Mouse (Mus musculus) liver, embryonic 11.5 days (tissue): ENCODE results near the gene Tfrc. TPM values are rescaled to one million over a fixed set of nuclear protein-coding genes. Genes with fewer than 3 reads are reported as not detected.
"Not testable (repeated sequence)": the region's sequence is repeated elsewhere in the genome, so short reads cannot be mapped to it uniquely, and the experiment has no call there.

Experiments
- ATAC-seq: fragments of 200-750 bp; cut with Nextera tagmentation; replicated peaks from 2 replicates; pipeline ENCODE4 v1.8.0; 2017; ENCODE audit warnings: moderate number of reproducible peaks, mild to moderate bottlenecking, moderate TSS enrichment, moderate library complexity; ENCODE audit not compliant: low FRiP score
- DNase-seq: peaks from one replicate; pipeline ENCODE4 v3.0.0-alpha.2; 2017; ENCODE audit warnings: low spot score
- H3K27ac ChIP-seq: fragments of 300-500 bp; sonication (generic); 2 replicates; pipeline ENCODE4 v1.5.1; 2014; ENCODE audit warnings: mild to moderate bottlenecking, low read depth, low read length, control low read depth
- H3K27me3 ChIP-seq: fragments of 300-500 bp; sonication (generic); replicated peaks from 2 replicates; pipeline ENCODE4 v1.6.1; 2014; ENCODE audit warnings: low read length, mixed read lengths; ENCODE audit not compliant: control insufficient read depth, insufficient read depth
- H3K36me3 ChIP-seq: fragments of 300-500 bp; sonication (generic); 2 replicates; pipeline ENCODE4 v1.6.1; 2014; ENCODE audit warnings: mild to moderate bottlenecking, low read length, moderate library complexity, mixed read lengths; ENCODE audit not compliant: control insufficient read depth, insufficient read depth
- H3K4me1 ChIP-seq: fragments of 300-500 bp; sonication (generic); replicated peaks from 2 replicates; pipeline ENCODE4 v1.6.1; 2014; ENCODE audit warnings: low read length, mixed read lengths; ENCODE audit not compliant: control insufficient read depth, insufficient read depth
- H3K4me2 ChIP-seq: fragments of 300-500 bp; sonication (generic); 2 replicates; pipeline ENCODE4 v1.6.1; 2014; ENCODE audit warnings: mild to moderate bottlenecking, control low read depth, moderate library complexity
- H3K4me3 ChIP-seq: fragments of 300-500 bp; sonication (generic); 2 replicates; pipeline ENCODE4 v1.5.1; 2014; ENCODE audit warnings: low read depth, low read length, control low read depth
- H3K9ac ChIP-seq: fragments of 300-500 bp; sonication (generic); 2 replicates; pipeline ENCODE4 v1.6.1; 2014; ENCODE audit warnings: low read depth, low read length, control low read depth
- H3K9me3 ChIP-seq: fragments of 300-500 bp; sonication (generic); 2 replicates; pipeline ENCODE4 v1.6.1; 2016; ENCODE audit warnings: low read length, inconsistent platforms, mixed read lengths; ENCODE audit not compliant: control insufficient read depth
- WGBS: fragments of 180-500 bp; shearing (Covaris S2); extraction: QIAGEN DNeasy Blood & Tissue Kit; methylation state at CpG from one replicate; pipeline ENCODE4 v1.1.7; 2014; 5-methylcytosine and 5-hydroxymethylcytosine counted together
- polyA plus RNA-seq: library from polyadenylated mRNA; unstranded; fragments of >200 nt; fragmentation: Nextera tagmentation; extraction: Ambion mirVana; gene quantifications from 2 replicates; pipeline ENCODE4 v1.2.1, GENCODE M21; 2014

Tfrc gene
- polyA plus RNA-seq, 1 experiment from 2014 or later: 220 TPM

DNA sequence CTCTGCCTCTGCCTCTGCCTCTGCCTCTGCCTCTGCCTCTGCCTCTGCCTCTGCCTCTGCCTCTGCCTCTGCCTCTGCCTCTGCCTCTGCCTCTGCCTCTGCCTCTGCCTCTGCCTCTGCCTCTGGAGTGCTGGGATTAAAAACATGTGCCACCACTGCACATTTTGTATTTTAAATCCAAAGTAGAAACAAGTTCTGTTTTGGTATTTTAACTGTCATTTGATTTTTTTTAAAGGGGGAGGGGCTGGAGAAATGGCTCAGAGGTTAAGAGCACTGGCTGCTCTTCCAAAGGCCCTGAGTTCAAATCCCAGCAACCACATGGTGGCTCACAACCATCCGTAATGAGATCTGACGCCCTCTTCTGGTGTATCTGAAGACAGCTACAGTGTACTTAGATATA is 32.0 kb downstream of the Tfrc start:
- H3K9me3 ChIP-seq, H3K4me3 ChIP-seq, DNase-seq, ATAC-seq, H3K36me3 ChIP-seq, H3K27ac ChIP-seq, H3K4me2 ChIP-seq, H3K9ac ChIP-seq, H3K27me3 ChIP-seq: not testable (repeated sequence)
- H3K4me1 ChIP-seq: peaks cover 22% of the 10 kb centered on the region
- 46% methylated on average over 2 of the region's 2 CpGs for WGBS

DNA sequence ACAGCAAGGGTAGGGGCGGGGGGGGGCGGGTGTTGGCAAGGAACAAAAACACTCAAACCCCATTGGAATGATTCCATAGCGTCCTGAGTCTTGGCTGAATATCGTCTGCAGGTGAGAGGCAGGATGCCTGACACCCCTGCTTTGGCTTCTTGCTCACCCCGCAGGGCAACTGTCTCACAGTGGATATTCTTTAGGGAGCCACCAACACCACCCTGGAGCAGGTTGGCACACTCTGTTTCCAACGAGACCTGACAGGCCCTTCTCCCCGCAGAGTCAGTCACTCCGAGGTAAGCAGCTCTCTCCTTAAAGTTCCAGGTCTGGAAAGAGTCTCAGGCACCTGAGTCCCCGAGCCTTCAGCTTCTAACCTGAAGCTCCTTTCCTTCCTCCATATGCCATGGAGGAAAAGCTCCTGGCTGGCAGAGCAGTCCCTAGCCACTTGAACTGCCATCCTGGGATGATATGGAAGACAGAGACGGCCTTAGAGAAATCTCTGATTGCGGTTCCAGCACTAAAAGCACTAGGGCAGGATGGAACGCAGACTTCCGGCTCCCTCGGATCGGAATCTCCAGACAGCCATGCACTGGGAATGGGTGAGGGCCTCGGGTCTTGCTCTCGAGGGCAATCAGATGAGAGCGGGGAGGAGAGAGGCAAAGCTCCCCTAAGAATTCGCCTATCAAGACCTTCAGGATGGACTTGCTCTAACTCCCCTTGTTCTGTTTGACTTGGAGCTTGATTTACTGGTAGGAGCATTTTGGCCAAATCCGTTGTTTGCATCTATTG is 32.9 kb downstream of the Tfrc start:
- ATAC-seq (no peak), DNase-seq (no peak)
- 65% methylated on average over 19 of the region's 20 CpGs for WGBS

DNA sequence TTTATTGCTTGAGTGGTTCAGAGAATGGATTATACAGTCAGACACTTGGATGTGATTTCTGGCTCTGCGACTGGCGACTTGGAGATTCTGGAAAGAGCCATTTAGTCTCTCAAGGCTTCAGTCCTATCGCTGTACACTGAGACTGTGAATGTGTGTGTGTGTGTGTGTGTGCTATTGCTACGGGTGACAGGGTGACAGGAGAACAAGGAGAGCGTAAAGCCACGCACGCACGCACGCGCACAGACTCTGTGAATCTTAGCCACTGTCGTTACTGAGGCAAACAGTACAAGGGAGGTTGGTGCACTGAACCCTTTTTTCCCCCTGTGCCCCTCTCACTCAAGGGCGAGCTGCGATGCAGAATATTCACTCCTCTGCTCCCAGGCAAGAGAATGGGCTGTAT is 33.6 kb downstream of the Tfrc start:
- no peak overlapping the region for H3K4me2 ChIP-seq
- no peak overlapping the region for H3K27ac ChIP-seq
- H3K36me3 ChIP-seq: no peaks in the 10 kb centered on the region
- WGBS: 74% methylated on average over 13 of the region's 13 CpGs
- H3K27me3 ChIP-seq: no peaks in the 10 kb centered on the region
- H3K9ac ChIP-seq: no peak overlapping the region
- ATAC-seq (no peak), DNase-seq (no peak)
- H3K4me3 ChIP-seq: no peak overlapping the region
- no peaks in the 10 kb centered on the region for H3K9me3 ChIP-seq
- H3K4me1 ChIP-seq: peaks cover 30% of the 10 kb centered on the region

More for the DNA sequence above, 32.9 kb downstream of the Tfrc start:
- H3K9ac ChIP-seq: no peak overlapping the region
- no peaks in the 10 kb centered on the region for H3K36me3 ChIP-seq
- H3K4me2 ChIP-seq: no peak overlapping the region
- H3K9me3 ChIP-seq: no peaks in the 10 kb centered on the region
- no peak overlapping the region for H3K4me3 ChIP-seq
- no peak overlapping the region for H3K27ac ChIP-seq
- H3K27me3 ChIP-seq: no peaks in the 10 kb centered on the region
- H3K4me1 ChIP-seq: peaks cover 30% of the 10 kb centered on the region

DNA sequence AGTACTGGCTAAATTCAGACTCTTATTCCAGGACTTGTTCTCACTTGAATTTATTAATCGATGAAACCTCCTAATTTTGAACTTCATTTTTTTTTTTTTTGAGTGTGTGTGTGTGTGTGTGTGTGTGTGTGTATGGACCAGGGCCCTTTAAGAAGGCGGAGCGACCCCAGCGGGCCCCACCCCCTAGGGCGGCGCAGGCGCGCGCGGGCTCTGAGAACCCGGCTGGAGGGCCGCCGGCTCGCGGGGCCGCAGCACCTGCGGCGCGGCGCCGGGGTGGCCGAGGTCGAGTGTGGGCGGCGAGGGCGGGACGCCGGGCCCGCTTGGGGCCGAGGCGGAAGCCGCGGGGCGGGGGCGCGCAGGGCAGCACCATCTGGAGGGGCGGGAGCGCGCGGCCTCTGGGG is 34.9 kb downstream of the Tfrc start, which contains the start of gene Tnk2:
Gene Tnk2, plus strand, starts transcription at position 214 of the 401 bp plus-strand sequence.
- DNase-seq: peak; percentile 82
- peak; percentile 86 for ATAC-seq
- no peaks in the 10 kb centered on the region for H3K27me3 ChIP-seq
- H3K9ac ChIP-seq: peak within 1 kb of the TSS; percentile 86
- peak within 1 kb of the TSS; percentile 83 for H3K27ac ChIP-seq
- no peaks in the 10 kb centered on the region for H3K36me3 ChIP-seq
- peak within 1 kb of the TSS; percentile 93 for H3K4me3 ChIP-seq
- H3K4me2 ChIP-seq: peak within 1 kb of the TSS; percentile 82
- H3K4me1 ChIP-seq: peaks cover 25% of the 10 kb centered on the region
- WGBS: 0% methylated on average over 35 of the region's 40 CpGs
- no peaks in the 10 kb centered on the region for H3K9me3 ChIP-seq

DNA sequence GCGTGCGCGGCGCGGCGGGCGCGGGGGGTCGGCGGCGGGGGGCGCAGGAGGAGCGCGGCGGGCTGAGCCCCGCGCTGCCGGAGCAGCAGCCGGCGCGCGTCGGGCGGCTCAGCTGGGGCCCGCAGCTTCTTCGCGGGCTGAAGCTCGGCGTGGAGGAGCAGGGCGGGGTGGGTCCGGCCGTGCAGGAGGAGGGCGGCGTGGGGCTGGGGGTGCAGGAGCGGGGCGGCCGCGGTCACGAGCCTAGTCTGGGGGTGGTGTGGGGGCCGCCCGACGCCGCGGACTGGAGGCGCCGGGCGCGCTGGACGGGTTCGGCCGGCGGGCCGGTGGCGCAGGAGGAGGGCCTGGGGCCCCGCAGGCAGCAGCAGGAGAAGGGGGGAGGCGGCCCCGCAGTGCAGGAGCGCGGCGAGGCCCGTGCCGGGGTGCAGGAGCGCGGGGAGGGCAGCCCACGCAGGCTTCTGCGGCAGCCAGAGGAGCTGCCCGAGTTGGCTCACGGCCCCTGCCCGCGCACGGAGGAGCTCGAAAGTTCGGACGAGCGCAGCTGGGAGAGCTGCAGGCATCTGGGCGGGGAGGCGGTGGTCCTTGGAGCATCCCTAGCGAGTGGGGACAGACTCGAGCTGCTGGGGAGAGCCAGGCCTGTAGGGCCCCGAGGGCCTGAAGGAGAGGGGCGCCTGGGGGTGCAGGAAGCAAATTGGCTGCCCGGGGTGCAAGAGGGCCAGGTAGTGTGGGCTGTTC is 35.5 kb downstream of the Tfrc start:
- ATAC-seq: peak; percentile 51
- WGBS: under 1% methylated on average over 70 of the region's 82 CpGs

DNA sequence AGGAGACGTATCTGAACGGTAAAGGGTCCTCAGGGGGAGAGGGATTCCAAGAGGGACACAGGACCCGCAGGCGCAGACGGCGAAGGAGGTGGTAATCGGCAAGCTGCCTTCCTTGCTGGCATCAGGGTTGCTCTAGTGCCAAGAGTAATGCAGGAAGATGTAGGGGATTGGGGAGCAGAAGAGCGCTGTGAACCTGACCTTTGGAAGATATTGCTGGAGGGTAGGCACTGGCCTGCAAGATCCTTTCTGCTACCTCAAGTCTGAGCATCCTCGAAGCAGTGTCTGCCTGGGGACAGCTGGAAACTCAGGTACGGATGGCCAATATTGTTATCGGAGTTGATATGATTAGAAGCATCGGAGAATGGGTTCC is 36.1 kb downstream of the Tfrc start:
- Histone ChIP-seq H3K9ac (peak overlapping the region; percentile 86), H3K4me2 (peak overlapping the region; percentile 82), H3K4me3 (peak overlapping the region; percentile 93), H3K36me3 (no peaks in the 10 kb centered on the region), H3K27me3 (no peaks in the 10 kb centered on the region), H3K9me3 (no peaks in the 10 kb centered on the region), H3K4me1 (peaks cover 24% of the 10 kb centered on the region), H3K27ac (peak overlapping the region; percentile 83)
- no peak for DNase-seq
- ATAC-seq: no peak
- 13% methylated on average over 12 of the region's 12 CpGs for WGBS

More for the DNA sequence above, 35.5 kb downstream of the Tfrc start:
- no peaks in the 10 kb centered on the region for H3K36me3 ChIP-seq
- peak overlapping the region; percentile 86 for H3K9ac ChIP-seq
- peak; percentile 66 for DNase-seq
- H3K27ac ChIP-seq: peak overlapping the region; percentile 83
- H3K4me1 ChIP-seq: peaks cover 24% of the 10 kb centered on the region
- peak overlapping the region; percentile 82 for H3K4me2 ChIP-seq
- H3K9me3 ChIP-seq: no peaks in the 10 kb centered on the region
- H3K4me3 ChIP-seq: peak overlapping the region; percentile 93
- H3K27me3 ChIP-seq: no peaks in the 10 kb centered on the region

DNA sequence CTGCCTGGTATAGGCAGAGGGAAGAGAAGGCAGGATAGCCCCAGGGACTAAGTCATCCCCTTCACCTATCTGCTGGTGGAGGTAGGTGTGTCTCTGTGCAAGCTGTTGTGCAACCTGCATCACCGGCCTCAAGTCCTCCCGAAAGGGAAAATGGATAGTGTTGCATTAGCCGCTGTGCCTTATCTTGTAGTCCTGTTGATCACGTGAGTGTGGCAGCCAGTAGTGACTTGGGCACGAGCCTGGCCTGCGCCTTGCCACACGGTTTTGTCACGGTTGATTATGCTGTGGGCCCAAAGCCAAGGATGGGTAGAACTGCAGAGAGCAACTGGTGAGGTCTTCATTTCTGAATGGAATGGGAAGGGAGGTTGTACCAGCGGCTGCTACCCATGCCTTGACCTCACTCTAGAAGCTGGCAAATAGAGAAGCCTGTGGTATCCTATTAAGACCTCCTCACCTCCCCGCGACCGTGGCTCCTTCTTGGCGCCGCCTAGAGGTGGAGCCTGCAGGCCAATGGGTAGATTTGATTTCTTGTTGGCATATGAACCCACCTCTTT is 36.7 kb downstream of the Tfrc start:
- Histone ChIP-seq H3K9ac (peak overlapping the region; percentile 86), H3K27ac (peak overlapping the region; percentile 68), H3K4me1 (peaks cover 24% of the 10 kb centered on the region), H3K9me3 (no peaks in the 10 kb centered on the region), H3K4me3 (peak overlapping the region; percentile 93), H3K36me3 (no peaks in the 10 kb centered on the region), H3K27me3 (no peaks in the 10 kb centered on the region), H3K4me2 (peak overlapping the region; percentile 82)
- DNase-seq: peak; percentile 51
- peak; percentile 78 for ATAC-seq
- 10% methylated on average over 14 of the region's 14 CpGs for WGBS

DNA sequence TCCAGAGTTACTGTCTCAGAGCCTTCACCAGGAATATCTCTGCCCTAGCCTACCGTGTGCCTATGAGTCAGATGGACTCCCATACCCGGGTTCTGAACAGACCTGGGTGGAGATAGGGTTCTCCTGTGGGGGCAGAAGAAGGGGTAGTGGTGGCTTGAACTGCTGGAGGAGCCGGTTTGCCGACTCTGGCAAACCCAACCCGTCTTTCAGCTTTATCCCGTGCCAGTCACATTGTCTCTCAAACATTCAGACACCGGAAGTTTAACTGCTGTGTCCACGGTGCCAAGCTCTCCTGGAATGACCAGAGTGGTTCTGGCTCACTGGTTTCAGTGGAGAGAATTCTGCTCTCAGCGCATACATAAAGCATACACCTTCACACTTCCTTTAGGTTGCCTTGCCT is 37.3 kb downstream of the Tfrc start:
- H3K27me3 ChIP-seq: no peaks in the 10 kb centered on the region
- H3K4me2 ChIP-seq: peak overlapping the region; percentile 82
- H3K36me3 ChIP-seq: no peaks in the 10 kb centered on the region
- H3K4me3 ChIP-seq: peak overlapping the region; percentile 93
- no peaks in the 10 kb centered on the region for H3K9me3 ChIP-seq
- ATAC-seq (no peak), DNase-seq (no peak)
- WGBS: 88% methylated on average over 9 of the region's 9 CpGs
- H3K9ac ChIP-seq: no peak overlapping the region
- peaks cover 26% of the 10 kb centered on the region for H3K4me1 ChIP-seq
- no peak overlapping the region for H3K27ac ChIP-seq
